Mouse (Mus musculus) megakaryocyte, embryonic 14.5 days (primary cell): ENCODE data around the gene 2900026A02Rik. TPM values are rescaled to one million over a fixed set of nuclear protein-coding genes. Genes with fewer than 3 reads are reported as not detected.

Experiments
- H3K27me3 ChIP-seq: replicated peaks from 2 replicates; pipeline ENCODE3; 2012; ENCODE audit warnings: inconsistent platforms
- H3K36me3 ChIP-seq: replicated peaks from 2 replicates; pipeline ENCODE3; 2012; ENCODE audit warnings: low read length, inconsistent platforms, mixed read lengths
- H3K4me1 ChIP-seq: 2 replicates; pipeline ENCODE4 v1.6.1; 2012; ENCODE audit warnings: inconsistent platforms
- H3K4me3 ChIP-seq: replicated peaks from 2 replicates; pipeline ENCODE3; 2012; ENCODE audit warnings: moderate library complexity, mild to moderate bottlenecking, inconsistent platforms
- H3K9me3 ChIP-seq: 2 replicates; pipeline ENCODE4 v1.6.1; 2012; ENCODE audit warnings: inconsistent platforms
- FLI1 ChIP-seq: IDR thresholded peaks from 2 replicates; pipeline ENCODE4 v1.6.1; 2012; ENCODE audit warnings: low read length, inconsistent platforms, mixed read lengths
- GATA1 ChIP-seq: IDR thresholded peaks from 3 replicates; pipeline ENCODE4 v1.6.1; 2012; ENCODE audit warnings: mixed read lengths, low read length, inconsistent platforms, borderline replicate concordance
- polyA plus RNA-seq: library from polyadenylated mRNA; stranded (reverse); fragments of >175 nt; gene quantifications from 2 replicates; pipeline ENCODE4 v1.2.3, GENCODE M21; 2012; ENCODE audit warnings: low replicate concordance; ENCODE audit not compliant: insufficient read depth

2900026A02Rik gene
- polyA plus RNA-seq, 1 experiment = 1.7 TPM

GRCm38 (mm10) chr5:113225271-113225670 is 4.2 kb upstream of the 2900026A02Rik start:
- Histone ChIP-seq H3K27me3 (peaks cover 77% of the 10 kb centered on the region), H3K4me1 (peaks cover 29% of the 10 kb centered on the region), H3K9me3 (peaks cover 7% of the 10 kb centered on the region), H3K4me3 (no peak overlapping the region), H3K36me3 (no peaks in the 10 kb centered on the region)
- TF ChIP-seq FLI1 = no peak
- no peak for TF ChIP-seq GATA1

- H3K9me3 ChIP-seq = peaks cover 7% of the 10 kb centered on the region
- H3K27me3 ChIP-seq = peaks cover 83% of the 10 kb centered on the region
- no peak overlapping the region for H3K4me3 ChIP-seq
- H3K4me1 ChIP-seq = peaks cover 31% of the 10 kb centered on the region
- TF ChIP-seq FLI1 (no peak), GATA1 (no peak)
- H3K36me3 ChIP-seq = no peaks in the 10 kb centered on the region
These were observed 2.9 kb upstream of the 2900026A02Rik start for GRCm38 (mm10) chr5:113223888-113224287.

GRCm38 (mm10) chr5:113220383-113221146 is 471 bp downstream of the 2900026A02Rik start:
- Histone ChIP-seq H3K27me3 (peaks cover 86% of the 10 kb centered on the region), H3K9me3 (peaks cover 7% of the 10 kb centered on the region), H3K4me3 (peak overlapping the region; percentile 89), H3K4me1 (peaks cover 21% of the 10 kb centered on the region), H3K36me3 (no peaks in the 10 kb centered on the region)
- TF ChIP-seq GATA1 (no peak), FLI1 (no peak)

GRCm38 (mm10) chr5:113219876-113220275 is 1.2 kb downstream of the 2900026A02Rik start:
- TF ChIP-seq GATA1 = no peak
- no peak for TF ChIP-seq FLI1
- H3K36me3 ChIP-seq = no peaks in the 10 kb centered on the region
- peaks cover 85% of the 10 kb centered on the region for H3K27me3 ChIP-seq
- H3K9me3 ChIP-seq = peaks cover 7% of the 10 kb centered on the region
- H3K4me3 ChIP-seq = no peak overlapping the region
- H3K4me1 ChIP-seq = peaks cover 17% of the 10 kb centered on the region

- Histone ChIP-seq H3K9me3 (peaks cover 7% of the 10 kb centered on the region), H3K27me3 (peaks cover 85% of the 10 kb centered on the region), H3K36me3 (no peaks in the 10 kb centered on the region), H3K4me1 (peaks cover 14% of the 10 kb centered on the region), H3K4me3 (no peak overlapping the region)
- no peak for TF ChIP-seq FLI1
- TF ChIP-seq GATA1 = no peak
These were observed 1.6 kb downstream of the 2900026A02Rik start for GRCm38 (mm10) chr5:113219450-113219849.

- Histone ChIP-seq H3K4me1 (peaks cover 14% of the 10 kb centered on the region), H3K36me3 (no peaks in the 10 kb centered on the region), H3K9me3 (peaks cover 7% of the 10 kb centered on the region), H3K27me3 (peaks cover 85% of the 10 kb centered on the region), H3K4me3 (no peak overlapping the region)
- no peak for TF ChIP-seq GATA1
- TF ChIP-seq FLI1 = no peak
These were observed 2.3 kb downstream of the 2900026A02Rik start for GRCm38 (mm10) chr5:113218617-113219235.

- no peak for TF ChIP-seq FLI1
- no peak for TF ChIP-seq GATA1
- Histone ChIP-seq H3K4me1 (peaks cover 14% of the 10 kb centered on the region), H3K36me3 (no peaks in the 10 kb centered on the region), H3K27me3 (peaks cover 83% of the 10 kb centered on the region), H3K9me3 (peaks cover 7% of the 10 kb centered on the region), H3K4me3 (no peak overlapping the region)
These were observed 4.0 kb downstream of the 2900026A02Rik start for GRCm38 (mm10) chr5:113217076-113217475.

GRCm38 (mm10) chr5:113216328-113216960 is 4.6 kb downstream of the 2900026A02Rik start:
- peaks cover 88% of the 10 kb centered on the region for H3K27me3 ChIP-seq
- no peak overlapping the region for H3K4me3 ChIP-seq
- no peak for TF ChIP-seq FLI1
- no peak for TF ChIP-seq GATA1
- no peaks in the 10 kb centered on the region for H3K36me3 ChIP-seq
- peaks cover 14% of the 10 kb centered on the region for H3K4me1 ChIP-seq
- H3K9me3 ChIP-seq = peaks cover 4% of the 10 kb centered on the region

- H3K9me3 ChIP-seq = no peaks in the 10 kb centered on the region
- no peak for TF ChIP-seq GATA1
- no peak for TF ChIP-seq FLI1
- H3K36me3 ChIP-seq = no peaks in the 10 kb centered on the region
- peaks cover 6% of the 10 kb centered on the region for H3K4me1 ChIP-seq
- no peak overlapping the region for H3K4me3 ChIP-seq
- peaks cover 88% of the 10 kb centered on the region for H3K27me3 ChIP-seq
These were observed 5.4 kb downstream of the 2900026A02Rik start for GRCm38 (mm10) chr5:113215610-113216011.

GRCm38 (mm10) chr5:113214455-113214854 is 6.6 kb downstream of the 2900026A02Rik start:
- Histone ChIP-seq H3K4me3 (no peak overlapping the region), H3K9me3 (no peaks in the 10 kb centered on the region), H3K36me3 (no peaks in the 10 kb centered on the region), H3K27me3 (peaks cover 88% of the 10 kb centered on the region), H3K4me1 (peaks cover 10% of the 10 kb centered on the region)
- TF ChIP-seq FLI1 (no peak), GATA1 (no peak)
